Mouse (Mus musculus) mouse trophoblast stem cell (cell line): ENCODE data around the gene Slc37a4.
"Not testable (repeated sequence)": the region's sequence is repeated elsewhere in the genome, so short reads cannot be mapped to it uniquely, and the experiment has no call there.

Source experiments
- in situ Hi-C, 2 experiments: fragments of 300-500 bp; cut with MseI, MboI; formaldehyde crosslinking; loops; 2 replicates in 1 of 2; 3 replicates in 1 of 2; pipeline ENCODE4 v1.15.1; 2025

Slc37a4 gene

DNA sequence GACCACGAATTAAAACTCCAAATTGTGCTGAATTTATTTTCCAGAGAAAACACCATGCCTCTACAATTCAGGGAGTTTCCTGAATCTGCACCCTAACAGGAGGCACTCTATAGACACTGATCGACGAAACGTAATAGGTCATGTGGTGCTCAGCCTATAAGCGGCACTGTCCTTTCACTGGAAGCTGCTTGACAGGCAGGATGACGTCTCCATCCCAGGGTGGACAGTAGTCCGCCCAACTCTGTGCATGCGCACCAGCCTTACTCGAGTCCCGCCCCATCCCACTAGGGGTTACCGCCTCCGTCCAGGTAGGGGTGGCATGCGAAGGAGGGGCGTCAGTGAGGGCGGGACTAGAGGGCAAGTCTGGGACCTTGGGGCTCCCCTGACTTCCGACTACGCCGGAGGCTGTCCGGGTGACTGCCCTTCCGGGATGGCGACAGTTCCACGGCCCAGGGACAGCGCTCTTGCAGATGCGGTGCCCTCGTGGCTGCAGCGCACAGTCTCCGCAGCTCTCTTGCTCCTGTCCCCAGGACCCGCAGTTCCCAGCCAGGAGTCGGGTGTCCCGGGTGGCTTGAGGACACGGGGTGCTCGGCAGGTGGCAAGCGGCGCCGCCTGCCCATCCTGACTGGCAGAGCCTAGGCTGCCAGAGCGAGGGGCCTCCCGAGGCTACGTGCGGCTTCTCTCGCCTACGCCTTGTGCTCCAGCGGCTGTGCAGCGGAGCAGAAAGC lies at the start of gene Slc37a4:
TSS of gene Slc37a4 (plus strand) at position 169 of the 728 bp plus-strand sequence.
- in situ Hi-C loops = no loop called here

DNA sequence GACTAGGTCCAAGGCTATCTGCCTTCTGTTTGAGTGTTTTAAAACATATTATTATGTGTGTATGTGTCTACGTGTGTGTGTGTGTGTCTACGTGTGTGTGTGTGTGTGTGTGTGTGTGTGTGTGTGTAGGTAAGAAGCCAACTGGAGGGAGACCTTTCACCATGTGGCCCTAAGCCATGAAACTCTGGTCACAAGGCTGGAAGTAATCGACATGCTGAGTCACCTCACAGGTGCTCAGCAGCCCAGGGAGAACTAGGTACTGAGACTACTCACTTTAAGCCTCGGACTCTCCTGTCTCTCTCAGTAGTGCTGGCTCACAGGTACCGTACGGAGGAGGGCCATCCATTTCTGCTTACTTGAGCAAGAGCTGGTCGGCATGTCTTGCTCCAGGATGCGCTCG lies 49.5 kb upstream of the Slc37a4 start:
- in situ Hi-C loops = no loop called here

DNA sequence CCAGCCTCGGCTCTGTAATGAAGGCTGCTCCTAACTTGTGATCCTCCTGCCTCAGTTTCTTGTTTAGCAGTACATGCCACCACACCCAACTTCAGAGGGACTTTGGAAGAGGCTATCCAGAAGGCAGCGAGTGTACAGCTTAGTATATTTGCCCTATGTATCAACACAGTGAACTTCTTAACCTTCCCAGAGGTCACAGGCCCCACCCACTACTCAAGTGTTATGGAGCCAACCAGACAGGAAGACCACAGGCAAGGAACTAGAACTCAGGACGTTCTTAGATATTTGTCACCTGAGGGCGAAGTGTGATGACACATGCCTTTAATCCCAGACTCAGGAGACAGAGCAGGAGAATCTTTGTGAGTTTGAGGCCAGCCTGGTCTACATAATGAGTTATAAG lies 49.0 kb upstream of the Slc37a4 start:
- in situ Hi-C loops = no loop called here

DNA sequence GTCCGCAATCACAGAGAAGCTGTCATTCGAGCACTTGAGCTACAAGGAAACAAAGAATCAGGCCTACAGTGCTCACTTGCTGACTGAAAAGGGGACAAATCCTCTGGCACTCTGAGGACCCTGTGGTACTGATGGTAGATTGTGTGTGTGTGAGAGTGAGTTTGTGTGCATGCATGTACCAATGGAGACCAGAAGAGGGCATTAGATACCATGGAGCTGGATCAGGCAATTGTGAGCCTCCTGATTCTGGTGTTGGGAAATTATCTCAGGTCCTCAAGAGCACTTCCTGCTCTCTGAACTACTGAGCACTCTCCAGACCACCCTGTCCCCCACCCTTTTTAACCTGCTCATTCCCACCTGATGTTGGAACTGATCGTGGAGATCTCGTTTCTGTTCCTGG lies 48.1 kb upstream of the Slc37a4 start:
- in situ Hi-C loops = no loop called here

DNA sequence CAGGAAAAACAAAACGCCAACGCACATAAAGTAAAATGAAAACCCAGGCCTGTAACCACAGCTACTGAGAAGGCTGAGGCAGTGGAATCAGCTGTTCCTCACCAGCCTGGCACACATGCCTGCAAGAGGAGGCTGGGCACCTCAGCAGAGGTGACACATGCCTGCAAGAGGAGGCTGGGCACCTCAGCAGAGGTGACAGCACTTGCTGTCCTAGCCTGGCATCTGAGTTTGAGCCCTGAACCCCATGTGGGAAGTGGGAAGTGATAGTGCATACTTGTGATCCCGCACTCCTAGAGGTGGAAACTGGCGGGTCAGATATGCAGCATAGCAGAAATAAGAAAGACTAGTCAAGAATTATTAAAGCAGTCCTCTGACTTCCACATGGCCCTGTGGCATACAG lies 45.3 kb upstream of the Slc37a4 start:
- in situ Hi-C loops = no loop called here

DNA sequence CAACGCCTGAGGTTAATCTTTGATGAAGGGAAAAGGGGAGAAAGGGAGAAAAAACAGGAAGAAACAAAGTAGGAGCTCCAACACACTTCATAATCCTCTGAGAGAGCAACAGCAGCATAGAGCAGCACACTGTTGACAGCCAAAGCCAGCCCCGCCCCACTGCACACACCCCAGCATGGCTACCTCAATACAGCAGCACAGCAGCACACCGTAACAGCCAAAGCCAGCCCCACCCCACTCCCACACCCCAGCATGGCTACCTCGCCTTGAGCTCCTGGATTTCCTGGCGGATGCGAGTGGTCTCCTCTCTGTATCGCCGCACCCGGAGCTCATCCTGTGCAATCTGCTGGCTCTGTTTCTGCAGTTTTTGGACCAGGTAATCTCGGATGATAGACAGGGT lies 44.3 kb upstream of the Slc37a4 start:
- in situ Hi-C loops = no loop called here

DNA sequence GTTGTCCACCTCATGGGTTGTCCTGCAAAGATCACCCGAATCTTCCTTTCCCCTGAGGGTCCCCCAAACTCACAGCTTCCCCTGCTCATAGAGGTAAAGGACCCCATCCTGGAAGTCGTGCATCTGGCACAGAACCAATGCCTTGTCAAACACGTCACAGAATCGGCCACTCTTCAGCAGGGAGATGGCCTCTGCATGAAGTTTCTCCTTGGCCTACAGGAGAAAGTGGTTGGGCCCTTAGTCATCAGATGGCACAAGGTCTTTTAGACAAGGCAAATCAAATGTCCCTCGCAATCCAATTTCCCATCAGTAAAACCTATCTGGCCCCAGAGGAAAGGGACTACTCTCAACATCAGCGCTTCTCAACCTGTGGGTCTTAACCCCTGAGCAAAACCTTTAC lies 43.5 kb upstream of the Slc37a4 start:
- in situ Hi-C loops = no loop called here

DNA sequence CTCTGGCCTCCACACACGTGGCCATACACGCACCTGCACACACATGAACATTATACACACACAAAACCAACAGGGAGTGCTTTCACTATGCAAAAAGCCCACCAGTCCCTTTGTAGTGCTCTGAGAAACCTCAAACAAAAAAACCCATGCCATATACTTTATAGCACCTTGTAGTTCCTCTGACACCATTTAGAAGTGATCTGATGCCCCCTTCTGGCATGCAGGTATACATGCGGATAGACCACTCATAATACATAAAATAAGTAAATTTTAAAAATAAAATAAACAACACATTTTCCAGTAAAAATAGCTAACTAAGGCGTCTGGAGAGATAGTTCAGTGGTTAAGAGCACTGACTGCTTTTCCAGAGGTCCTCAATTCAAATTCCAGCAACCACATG lies 39.4 kb upstream of the Slc37a4 start:
- in situ Hi-C loops = no loop called here

DNA sequence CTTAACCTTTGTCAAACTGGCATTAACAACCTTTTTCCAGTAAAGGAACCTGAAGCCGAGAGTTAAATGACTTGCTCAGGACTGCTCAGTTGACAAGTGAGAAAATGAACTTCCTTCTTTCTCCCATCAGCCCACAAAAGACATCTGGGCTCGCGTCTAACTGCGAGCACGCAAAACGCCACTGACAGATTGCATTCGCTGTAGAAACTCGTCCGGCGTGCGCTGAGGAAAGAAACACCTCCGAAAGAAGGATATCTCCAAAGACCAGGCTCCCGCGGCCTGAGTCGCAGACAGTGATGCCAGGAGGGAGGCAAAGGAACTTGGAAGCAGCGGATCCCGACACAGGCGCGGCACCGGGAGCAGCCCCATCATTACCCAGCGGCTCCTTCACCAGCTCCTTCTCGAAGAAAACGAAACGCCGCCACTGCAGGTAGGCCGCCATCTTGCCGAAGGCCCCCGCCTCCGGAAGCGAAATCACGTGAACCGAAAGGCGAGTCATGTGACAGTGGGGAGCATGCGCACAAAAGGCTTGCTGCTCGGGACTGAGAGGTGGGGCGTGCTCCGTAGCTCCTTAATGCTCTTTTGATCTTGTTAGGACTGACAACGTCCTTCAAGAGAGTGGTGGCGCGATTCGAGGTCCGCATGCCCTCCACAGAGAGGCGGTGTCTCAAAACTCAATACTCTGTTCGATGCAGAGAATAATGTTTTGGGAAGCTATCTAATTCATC lies 35.3 kb upstream of the Slc37a4 start, which contains the start of gene Vps11:
TSS of gene Vps11 (minus strand) at position 481 of the 728 bp plus-strand sequence.
- in situ Hi-C loops = no loop called here

DNA sequence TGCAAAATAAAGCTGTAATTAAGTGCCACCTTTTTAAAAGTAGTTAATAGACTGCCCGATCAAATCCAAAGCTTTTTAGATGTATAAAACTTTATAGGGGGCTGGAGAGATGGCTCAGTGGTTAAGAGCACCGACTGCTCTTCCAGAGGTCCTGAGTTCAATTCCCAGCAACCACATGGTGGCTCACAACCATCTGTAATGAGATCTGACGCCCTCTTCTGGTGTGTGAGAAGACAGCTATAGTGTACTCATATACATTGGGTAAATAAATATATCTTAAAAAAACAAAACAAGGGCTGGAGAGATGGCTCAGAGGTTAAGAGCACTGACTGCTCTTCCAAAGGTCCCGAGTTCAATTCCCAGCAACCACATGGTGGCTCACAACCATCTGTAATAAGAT lies 34.7 kb upstream of the Slc37a4 start:
- in situ Hi-C loops = not testable (repeated sequence)

DNA sequence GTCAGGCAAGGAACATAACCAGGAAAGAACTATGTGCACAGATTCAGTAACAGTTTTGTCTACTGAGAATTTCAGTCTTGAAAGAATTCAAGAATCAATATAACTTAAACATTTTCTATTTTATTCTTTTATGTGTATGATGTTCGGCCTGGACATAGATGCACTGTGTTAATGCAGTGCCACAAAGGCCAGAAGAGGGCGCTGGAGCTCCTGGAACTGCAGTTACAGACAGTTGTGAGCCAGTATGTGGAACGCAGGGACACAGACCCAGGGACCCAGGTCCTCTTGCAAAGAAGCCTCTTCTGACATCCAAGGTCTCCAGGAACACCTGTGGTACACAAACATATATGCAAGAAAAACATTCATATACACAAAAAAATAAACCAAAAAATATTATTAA lies 32.2 kb upstream of the Slc37a4 start:
- in situ Hi-C loops = no loop called here

DNA sequence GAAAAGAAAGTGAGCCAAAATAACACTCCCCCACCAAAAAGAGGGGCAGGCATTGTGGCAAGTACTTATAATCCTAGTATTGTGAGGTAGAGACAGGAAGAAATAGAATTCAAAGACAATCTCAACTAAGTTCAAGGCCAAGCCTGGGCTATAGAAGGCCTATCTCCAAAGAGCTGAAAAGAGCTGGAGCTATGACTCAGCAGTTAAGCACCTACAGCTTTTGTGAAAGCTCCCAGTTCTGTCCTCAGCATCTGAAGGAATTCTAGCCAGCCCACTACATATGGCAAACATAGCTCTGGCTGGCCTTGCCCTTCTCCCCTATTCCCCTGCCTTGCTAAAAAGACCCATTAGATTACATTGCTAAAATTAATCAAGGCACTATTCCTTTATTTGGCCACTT lies 23.3 kb upstream of the Slc37a4 start:
- in situ Hi-C loops = no loop called here

DNA sequence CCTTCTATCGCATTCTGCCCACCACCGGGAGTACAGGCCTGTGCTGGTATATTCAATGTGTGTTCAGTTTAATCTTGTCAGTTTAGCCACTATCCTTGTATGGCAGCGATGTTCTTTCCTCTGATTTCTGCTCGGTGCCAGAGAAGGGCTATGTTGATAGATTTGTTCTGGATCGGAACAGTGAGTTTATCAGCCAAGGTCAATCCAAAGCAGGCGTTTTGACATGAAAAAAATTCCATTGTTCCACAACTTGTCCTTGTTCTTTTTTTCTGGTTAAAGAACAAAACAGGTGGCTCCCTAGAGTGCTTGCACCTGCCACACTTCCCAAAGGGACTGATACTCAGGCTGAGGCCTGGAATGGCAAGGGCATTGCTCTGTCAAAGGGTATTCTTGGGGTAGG lies 20.5 kb upstream of the Slc37a4 start:
- in situ Hi-C loops = no loop called here

DNA sequence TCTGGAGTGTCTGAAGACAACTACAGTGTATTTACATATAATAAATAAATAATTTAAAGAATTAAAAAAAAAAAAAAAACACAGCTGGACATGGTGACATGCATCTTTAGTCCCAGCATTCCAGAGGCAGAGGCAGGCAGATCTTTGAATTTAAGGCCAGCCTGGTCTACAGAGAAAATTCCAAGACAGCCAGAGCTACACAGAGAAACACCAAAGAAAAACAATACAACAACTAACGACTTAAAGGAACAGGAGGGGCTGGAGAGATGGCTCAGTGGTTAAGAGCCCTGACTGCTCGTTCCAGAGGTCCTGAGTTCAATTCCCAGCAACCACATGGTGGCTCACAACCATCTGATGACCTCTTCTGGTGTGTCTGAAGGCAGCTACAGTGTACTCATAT lies 19.3 kb upstream of the Slc37a4 start:
- in situ Hi-C loops = not testable (repeated sequence)

DNA sequence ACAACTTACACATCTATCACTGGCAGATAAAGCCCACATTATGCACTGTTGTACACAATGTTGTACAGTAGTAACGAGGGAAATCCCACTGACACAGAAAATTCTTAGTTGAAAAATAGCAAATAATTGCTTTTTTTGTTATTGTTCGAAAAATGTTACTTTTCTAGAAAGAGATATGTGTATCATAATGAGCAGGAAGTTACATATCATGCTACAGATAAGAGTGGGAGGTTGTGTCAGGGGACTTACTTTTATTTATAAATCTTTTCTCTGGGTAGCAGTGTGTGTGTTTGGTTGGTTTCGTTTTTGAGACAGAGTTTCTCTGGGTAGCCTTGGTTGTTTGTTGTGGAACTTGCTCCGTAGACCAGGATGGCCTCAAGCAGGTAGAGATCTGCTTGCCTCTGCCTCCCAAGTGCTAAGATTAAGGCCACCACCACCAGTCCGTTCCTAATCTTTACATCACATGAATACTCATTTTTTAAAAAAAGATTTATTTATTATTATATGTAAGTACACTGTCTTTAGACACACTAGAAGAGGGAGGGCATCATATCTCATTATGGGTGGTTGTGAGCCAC lies 18.4 kb upstream of the Slc37a4 start:
- in situ Hi-C loops = no loop called here

DNA sequence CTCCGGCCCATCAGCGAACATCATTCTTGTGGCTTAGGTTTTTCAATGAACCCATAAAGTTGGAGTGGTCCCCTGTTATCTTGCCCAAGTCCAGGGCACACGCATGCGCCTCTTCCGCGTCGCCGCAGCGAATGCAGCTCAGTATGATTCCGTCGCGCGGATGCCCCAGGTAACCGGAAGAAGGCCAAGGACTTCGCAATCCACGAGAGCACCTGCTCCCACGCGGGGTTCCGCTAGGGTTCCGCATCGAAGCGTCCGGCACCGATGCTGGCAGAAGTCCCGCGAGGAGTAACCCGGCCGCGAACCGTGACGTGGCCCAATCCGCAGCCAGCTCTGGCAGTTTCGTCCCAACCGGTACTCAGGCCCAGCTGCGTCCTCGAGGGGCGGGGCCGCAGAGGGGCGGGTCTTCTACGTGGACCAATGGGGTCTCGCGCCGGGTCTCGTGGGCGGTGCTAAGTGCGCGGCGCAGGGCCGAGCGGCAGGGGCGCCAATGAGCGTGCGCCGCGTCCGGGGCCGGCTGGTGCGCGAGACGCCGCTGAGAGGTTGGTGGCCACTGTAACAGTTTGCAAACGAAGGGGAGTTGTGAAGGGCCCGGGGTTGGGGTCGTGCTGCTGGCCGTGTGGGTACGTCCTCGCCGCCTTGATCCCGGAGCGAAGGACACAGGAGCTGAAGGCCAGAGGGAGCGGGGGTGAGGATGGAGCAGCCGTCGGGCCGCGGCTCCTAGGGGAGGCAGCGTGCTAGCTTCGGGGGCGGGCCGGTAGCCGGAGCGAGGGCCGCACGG lies 17.4 kb upstream of the Slc37a4 start, which contains the start of gene Hyou1:
TSS of gene Hyou1 (plus strand) at position 437 of the 781 bp plus-strand sequence.
- in situ Hi-C loops = no loop called here

DNA sequence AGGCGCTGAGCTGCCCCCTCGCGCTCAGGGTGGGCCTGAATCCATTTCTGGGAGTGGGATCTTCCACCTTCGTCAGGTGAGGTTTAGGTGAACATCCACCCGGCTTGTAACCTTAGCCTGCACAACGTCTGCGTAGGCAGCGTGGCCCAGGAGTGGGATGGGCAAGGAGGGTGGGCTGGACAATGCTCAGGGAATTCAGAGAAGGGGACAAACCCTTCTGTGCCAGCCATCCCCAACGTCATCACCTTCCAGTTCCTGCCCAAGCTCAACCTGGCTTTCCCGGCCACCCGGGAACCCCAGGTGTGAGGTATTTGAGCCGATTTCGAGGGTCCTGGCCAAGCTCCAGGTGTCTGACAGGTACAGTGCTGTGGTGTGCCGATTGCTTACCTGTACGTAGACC lies 16.8 kb upstream of the Slc37a4 start:
- in situ Hi-C loops = no loop called here

DNA sequence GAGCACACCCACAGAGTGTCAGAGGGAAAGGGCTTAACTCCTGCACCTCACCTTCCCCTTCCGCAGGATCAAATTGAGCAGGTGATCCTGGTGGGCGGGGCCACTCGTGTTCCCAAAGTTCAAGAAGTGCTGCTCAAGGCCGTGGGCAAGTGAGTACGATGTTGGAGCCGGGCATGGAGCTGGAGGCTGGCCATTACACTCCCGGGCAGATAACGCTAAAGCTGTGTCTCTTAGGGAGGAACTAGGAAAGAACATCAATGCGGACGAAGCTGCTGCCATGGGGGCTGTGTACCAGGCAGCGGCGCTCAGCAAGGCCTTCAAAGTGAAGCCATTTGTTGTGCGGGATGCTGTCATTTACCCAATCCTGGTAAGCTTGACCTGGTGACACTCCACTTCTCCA lies 12.1 kb upstream of the Slc37a4 start:
- in situ Hi-C loops = no loop called here

DNA sequence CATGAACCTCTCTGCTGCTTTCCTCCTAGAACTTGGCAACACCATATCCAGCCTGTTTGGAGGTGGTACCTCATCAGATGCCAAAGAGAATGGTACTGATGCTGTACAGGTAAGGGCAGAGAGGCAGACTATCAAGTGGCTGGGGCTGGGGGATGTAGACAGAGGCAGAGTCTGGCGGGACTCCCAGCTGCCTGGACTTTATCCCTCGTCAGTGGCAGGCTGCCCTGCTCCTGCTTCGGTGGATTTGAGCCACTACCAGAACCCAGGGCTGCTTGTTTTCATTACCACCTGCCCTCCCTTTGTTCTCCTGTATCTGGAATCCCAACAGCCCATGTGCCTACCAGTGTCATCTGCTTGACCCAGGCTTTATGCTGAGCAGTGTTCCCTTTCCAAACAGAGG lies 9.4 kb upstream of the Slc37a4 start:
- in situ Hi-C loops = no loop called here

DNA sequence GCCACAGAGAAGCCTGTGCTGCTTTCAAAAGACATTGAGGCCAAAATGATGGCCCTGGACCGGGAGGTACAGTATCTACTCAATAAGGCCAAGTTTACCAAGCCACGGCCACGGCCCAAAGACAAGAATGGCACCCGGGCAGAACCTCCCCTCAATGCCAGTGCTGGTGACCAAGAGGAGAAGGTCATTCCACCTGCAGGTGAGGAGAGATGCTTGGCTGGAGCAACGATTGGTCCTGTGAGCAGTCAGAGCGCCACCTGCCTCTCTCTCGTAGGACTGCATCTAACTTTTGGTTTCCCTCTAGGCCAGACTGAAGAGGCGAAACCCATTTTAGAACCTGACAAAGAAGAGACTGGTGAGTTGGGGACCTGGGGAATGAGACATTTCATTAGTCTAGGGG lies 7.4 kb upstream of the Slc37a4 start:
- in situ Hi-C loops = no loop called here

DNA sequence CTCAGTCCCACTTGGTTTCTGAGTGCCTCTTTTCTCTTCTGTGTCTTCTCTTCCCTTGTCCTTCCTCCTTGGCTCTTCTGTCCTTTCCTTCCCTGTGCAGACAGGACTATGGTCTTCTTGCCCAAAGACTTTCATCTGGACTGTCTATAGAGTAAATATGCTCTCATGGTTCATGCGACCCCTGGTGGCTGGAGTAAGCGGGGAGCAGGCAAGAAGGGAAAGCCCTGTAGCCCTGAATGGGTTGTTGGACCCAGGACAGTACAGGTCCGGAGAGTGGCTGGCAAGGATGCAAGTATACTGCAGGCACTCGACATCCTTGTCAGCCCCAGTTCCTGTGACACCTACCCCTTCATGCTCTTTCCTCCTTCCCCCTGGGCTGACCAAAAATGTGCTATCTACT lies 5.2 kb upstream of the Slc37a4 start:
- in situ Hi-C loops = no loop called here

DNA sequence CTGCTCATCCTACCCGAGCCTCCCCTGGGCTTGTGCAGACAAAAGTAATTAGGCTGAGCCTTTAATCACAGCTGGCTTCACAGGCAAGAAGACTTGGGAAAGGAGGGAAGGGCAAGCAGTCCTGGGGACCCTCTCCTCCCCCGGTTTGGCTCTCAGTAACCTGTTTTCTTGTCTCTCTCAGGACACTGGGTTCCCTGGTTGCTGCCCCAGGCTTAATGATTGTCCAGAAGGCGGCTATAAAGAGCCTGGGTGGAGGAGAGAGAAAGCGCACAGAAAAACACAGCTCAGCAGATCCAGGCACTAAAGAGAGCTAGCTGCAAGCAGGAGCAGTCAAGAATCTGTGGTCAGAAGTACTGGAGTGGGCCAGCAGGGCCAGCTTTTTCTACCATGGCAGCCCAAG lies 1.4 kb downstream of the Slc37a4 start:
- in situ Hi-C loops = no loop called here
